ENCODE assay signal across 8 mouse cellular contexts in genomic region chr2:91649152-91649551, GRCm38 (mm10). TPM values are rescaled to one million over a fixed set of nuclear protein-coding genes. Genes with fewer than 3 reads are reported as not detected.
A peak's percentile ranks its signal among the peaks of the same experiment; 100 is the strongest.
DNase-seq lines count a peak whose midpoint lies in the region; ATAC-seq and TF ChIP-seq lines count a peak whose summit lies in the region.

No protein-coding gene starts in this region.

- whole genome bisulfite sequencing in bone marrow, adult 2 months = 2% methylated on average over 15 of the region's 15 CpGs
- WGBS in heart, embryonic 14.5 days = 2% methylated on average over 15 of the region's 15 CpGs
- 1% methylated on average over 15 of the region's 15 CpGs for WGBS in macrophage (ENCODE audit: missing documents)

- peak overlapping the region; percentile 86 for H3K4me3 ChIP-seq in bone marrow, adult 2 months (replicated peaks; ENCODE audit: control insufficient read depth, low read depth, low read length)
- H3K4me3 ChIP-seq in heart, embryonic 14.5 days (ENCODE audit: control insufficient read depth in 1 of 2, insufficient read depth in 1 of 2, low read depth in 1 of 2, low read length in 2 of 2) = peak overlapping the region; percentile 79 to 91
- H3K4me3 ChIP-seq in macrophage (ENCODE audit: inconsistent target) = peak overlapping the region; percentile 100

- peak; percentile 8; the same call in 1 of the 2 replicates for ATAC-seq in heart, embryonic 14.5 days (ENCODE audit: insufficient number of reproducible peaks, insufficient read depth, low FRiP score, low read depth)
- no peak for ATAC-seq in monocyte, adult 5-6 weeks (replicated peaks; ENCODE audit: insufficient number of reproducible peaks, low FRiP score, low TSS enrichment, poor library complexity, severe bottlenecking)

- peak overlapping the region; percentile 90 for H3K9ac ChIP-seq in heart, embryonic 14.5 days (ENCODE audit: low read length)

- peak overlapping the region; percentile 49 for H3K27ac ChIP-seq in bone marrow, adult 2 months (ENCODE audit: control insufficient read depth, insufficient read depth, low read depth, low read length, poor library complexity)
- peak overlapping the region; percentile 90 to 91; a peak in 3 of 4 replicates for H3K27ac ChIP-seq in heart, embryonic 14.5 days (replicated peaks in 1 of 2; ENCODE audit: control insufficient read depth in 1 of 2, insufficient read depth in 1 of 2, low read depth in 2 of 2, low read length in 2 of 2)
- peak overlapping the region; percentile 92 for H3K27ac ChIP-seq in macrophage

- TF ChIP-seq POLR2A in bone marrow, adult 2 months (IDR thresholded peaks at IDR 0.05; ENCODE audit: borderline replicate concordance, control insufficient read depth, low read depth, low read length) = no peak

- H3K27me3 ChIP-seq in heart, embryonic 14.5 days (ENCODE audit: control insufficient read depth, insufficient read depth, low read length) = no peaks in the 10 kb centered on the region

- DNase-seq in kidney, postnatal 4 days = peak; percentile 24 to 43
- no peak for DNase-seq in kidney, adult 18-20 months
- DNase-seq in urinary bladder, postnatal 25 days (ENCODE audit: low spot score) = no peak
- DNase-seq in lung, adult 18-20 months = no peak

- no peaks in the 10 kb centered on the region for H3K9me3 ChIP-seq in heart, embryonic 14.5 days (ENCODE audit: control insufficient read depth, low read length)

- H3K4me1 ChIP-seq in bone marrow, adult 2 months (ENCODE audit: control insufficient read depth, insufficient read depth, low read length) = no peaks in the 10 kb centered on the region; the same call in 1 of the 2 replicates
- peaks cover 15 to 37% of the 10 kb centered on the region in 2 experiments for H3K4me1 ChIP-seq in heart, embryonic 14.5 days (ENCODE audit: control insufficient read depth in 2 of 2, insufficient read depth in 2 of 2, low read length in 2 of 2)

- H3K4me2 ChIP-seq in heart, embryonic 14.5 days (ENCODE audit: low read length) = peak overlapping the region; percentile 83

- TF ChIP-seq CTCF in bone marrow, adult 2 months (IDR thresholded peaks at IDR 0.05; ENCODE audit: control insufficient read depth, insufficient read depth, low read length) = no peak

- H3K79me2 ChIP-seq in macrophage (ENCODE audit: inconsistent target) = peaks cover 67% of the 10 kb centered on the region

- peaks cover 49% of the 10 kb centered on the region for H3K36me3 ChIP-seq in heart, embryonic 14.5 days (ENCODE audit: control insufficient read depth, insufficient read depth, low read length)
- H3K36me3 ChIP-seq in macrophage (ENCODE audit: inconsistent target) = peaks cover 49% of the 10 kb centered on the region

RNA-seq across cellular contexts. Expression of gene Zfp408, which starts 0.4 kb away (rescaled TPM):
- 6.8 and 6.9 TPM in 2 replicates for polyA plus RNA-seq in bone marrow, adult 2 months (2011; ENCODE audit: insufficient read depth, insufficient read length, low replicate concordance, missing spikeins)
- 3.6 and 4.8 TPM in 2 replicates for polyA plus RNA-seq in heart, embryonic 14.5 days (2014; fragmentation: Nextera tagmentation; extraction: Ambion mirVana)
- 10 to 100 TPM; 10.4 to 73.8 (median 46.7) TPM for total RNA-seq in macrophage (2018; cell fraction: chromatin; rRNA removed)
- 10 to 100 TPM in 2 of 26 experiments, 1 to 10 TPM in 24; 3.6 to 12.3 (median 7.3) TPM for total RNA-seq in macrophage (2018; cell fraction: cytosol; rRNA removed)
- total RNA-seq in macrophage (2018; cell fraction: nucleus; rRNA removed) = 10 to 100 TPM; 13.2 to 53.6 (median 30.1) TPM
- polyA plus RNA-seq in macrophage (2018) = 7.1 to 9.6 TPM (median 7.2 TPM) in 3 replicates
- total RNA-seq in monocyte, adult 5-6 weeks (2017) = 14.1 to 20.3 TPM (median 17.1 TPM) in 3 replicates

RNA-seq across cellular contexts. Expression of gene Arhgap1, which starts 0.5 kb away (rescaled TPM):
- 15.4 and 35.2 TPM in 2 replicates for polyA plus RNA-seq in bone marrow, adult 2 months (2011; ENCODE audit: insufficient read depth, insufficient read length, low replicate concordance, missing spikeins)
- 144 and 149 TPM in 2 replicates for polyA plus RNA-seq in heart, embryonic 14.5 days (2014; fragmentation: Nextera tagmentation; extraction: Ambion mirVana)
- total RNA-seq in macrophage (2018; cell fraction: chromatin; rRNA removed) = 10 to 100 TPM; 30.3 to 78.8 (median 56.1) TPM
- 10 to 100 TPM; 52.7 to 86.6 (median 65.2) TPM for total RNA-seq in macrophage (2018; cell fraction: cytosol; rRNA removed)
- total RNA-seq in macrophage (2018; cell fraction: nucleus; rRNA removed) = 10 to 100 TPM; 32.6 to 80.6 (median 48.6) TPM
- 71.8 to 86.9 TPM (median 78.6 TPM) in 3 replicates for polyA plus RNA-seq in macrophage (2018)
- 45.7 to 97.1 TPM (median 89.8 TPM) in 3 replicates for total RNA-seq in monocyte, adult 5-6 weeks (2017)

RNA-seq across cellular contexts. Expression of gene F2, which starts 12.9 kb away (rescaled TPM):
- 0.49 and 2.7 TPM in 2 replicates for polyA plus RNA-seq in bone marrow, adult 2 months (2011; ENCODE audit: insufficient read depth, insufficient read length, low replicate concordance, missing spikeins)
- polyA plus RNA-seq in heart, embryonic 14.5 days (2014; fragmentation: Nextera tagmentation; extraction: Ambion mirVana) = 0.13 and 0.23 TPM in 2 replicates
- total RNA-seq in macrophage (2018; cell fraction: chromatin; rRNA removed) = not detected
- not detected for total RNA-seq in macrophage (2018; cell fraction: cytosol; rRNA removed)
- not detected for total RNA-seq in macrophage (2018; cell fraction: nucleus; rRNA removed)
- not detected in 3 replicates for polyA plus RNA-seq in macrophage (2018)
- 0.29 TPM in 1 of 3 replicates, not detected in the others for total RNA-seq in monocyte, adult 5-6 weeks (2017)

Comparison
In these comparisons a context has a peak if more than half of its experiments do, and no peak if none do; other contexts are left out.
1. DNase-seq: peak in kidney, postnatal 4 days (2 of 2); none in kidney, adult 18-20 months (single experiment), urinary bladder, postnatal 25 days (single experiment) and lung, adult 18-20 months (0 of 2).
2. Peak in every context shown above with its lines, with median percentiles within 50 percentile points of each other: H3K27ac ChIP-seq and H3K4me3 ChIP-seq.